11 mouse cellular contexts compared by ENCODE assay signal in genomic region chr4:102792100-102792790, GRCm38 (mm10). TPM values are rescaled to one million over a fixed set of nuclear protein-coding genes. Genes with fewer than 3 reads are reported as not detected.
A peak's percentile ranks its signal among the peaks of the same experiment; 100 is the strongest.
DNase-seq lines count a peak whose midpoint lies in the region.
"Had no signal": no experiment of that assay in that cellular context is flagged by ENCODE, and none has a peak within 500 bp of the region (broad histone marks: within the 10 kb centered on the region; RNA-seq: fewer than 3 reads in every experiment).

No protein-coding gene starts in this region.

- peak; percentile 10 for DNase-seq in kidney, postnatal 14 days
- DNase-seq in kidney, postnatal 4 days: no peak
- peak; percentile 20 for DNase-seq in NIH3T3 (ENCODE audit: low read depth)
- DNase-seq in gastrocnemius, postnatal 25 days: peak; percentile 52
- peak; percentile 45 for DNase-seq in lung, postnatal 10 days
- no peak for DNase-seq in cerebellum, adult 18-20 months
- no peak for DNase-seq in adrenal gland, postnatal 25 days
- DNase-seq: cerebellum, adult 2 months; liver; right cerebral cortex, adult 18-20 months; thymus, adult 2 months had no signal

RNA-seq across cellular contexts. Expression of gene Sgip1, which starts 51.1 kb away (rescaled TPM):
- 1 to 10 TPM in 1 of 2 experiments, under 1 TPM in 1; 0.67 to 1.5 TPM for total RNA-seq in gastrocnemius, postnatal 25 days (2021)
- total RNA-seq in adrenal gland, postnatal 25 days (2021): 5.2 and 8.0 TPM in 2 replicates

Comparison
In these comparisons a context has a peak if more than half of its experiments do, and no peak if none do; other contexts are left out.
1. DNase-seq: peak in kidney, postnatal 14 days (single experiment), NIH3T3 (single experiment), gastrocnemius, postnatal 25 days (single experiment) and lung, postnatal 10 days (single experiment); none in kidney, postnatal 4 days (0 of 2), cerebellum, adult 18-20 months (0 of 2) and adrenal gland, postnatal 25 days (single experiment).